Mouse (Mus musculus): ENCODE data around the gene P2ry13. TPM values are rescaled to one million over a fixed set of nuclear protein-coding genes. Genes with fewer than 3 reads are reported as not detected.

Gene P2ry13
- total RNA-seq (2023) = 1.3 TPM

DNA sequence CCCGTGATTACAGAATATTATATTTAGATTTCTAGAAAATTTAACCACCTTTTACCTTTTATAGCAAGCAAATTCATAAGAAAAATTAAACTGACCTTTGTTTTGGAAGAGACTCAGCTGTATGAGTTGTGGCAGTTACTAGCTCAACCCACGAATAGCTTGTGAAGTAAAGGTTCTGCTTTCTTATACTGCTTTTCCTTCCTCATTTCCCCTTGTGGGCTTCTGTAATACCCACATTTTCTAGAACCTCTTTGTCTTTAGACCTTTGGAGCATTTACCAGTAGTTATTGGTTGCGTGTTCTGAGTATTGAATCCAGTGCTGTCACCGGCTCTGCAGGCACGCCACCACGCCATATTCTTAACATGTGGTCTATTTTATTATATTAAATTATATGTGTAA lies at the start of gene P2ry13:
TSS of gene P2ry13 (minus strand) at position 156 of the 400 bp plus-strand sequence.

DNA sequence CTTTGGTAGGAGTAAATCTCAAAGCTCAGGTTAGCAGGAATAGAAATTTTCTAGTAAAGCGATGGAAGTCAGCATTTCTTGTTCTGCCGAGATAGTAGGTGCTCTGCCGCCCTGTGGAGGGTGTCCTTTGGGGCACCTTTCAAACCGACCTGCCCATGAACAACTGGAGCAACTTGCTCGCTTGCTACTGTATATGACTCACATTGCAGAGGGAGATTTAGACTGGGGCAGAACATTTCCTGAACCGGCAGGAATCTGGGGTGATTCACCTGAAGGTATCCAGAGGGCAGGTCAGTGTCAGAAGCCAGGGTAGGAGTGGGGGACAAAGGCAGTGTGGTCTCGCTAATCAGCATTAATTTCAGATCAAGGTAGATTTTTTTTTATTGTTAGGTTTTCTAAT lies 15.7 kb downstream of the P2ry13 start, which contains the start of gene Gpr87:
TSS of gene Gpr87 (minus strand) at position 167 of the 400 bp plus-strand sequence.

Other genes with a start within 250 kb of the P2ry13 start
- 1.2 TPM for gene Med12l, start 205.1 kb downstream of the P2ry13 start, total RNA-seq (2023)
- 51.7 TPM for gene Gpr171, start 109.1 kb downstream of the P2ry13 start, total RNA-seq (2023)
- gene P2ry14, start 57.3 kb downstream of the P2ry13 start, total RNA-seq (2023) = 6.9 TPM
- not detected for gene Gpr87, start 15.8 kb downstream of the P2ry13 start, total RNA-seq (2023)
- 2.1 TPM for gene P2ry12, start 52.0 kb upstream of the P2ry13 start, total RNA-seq (2023)
- gene Igsf10, start 133.5 kb upstream of the P2ry13 start, total RNA-seq (2023) = 0.06 TPM